Mouse (Mus musculus) liver (tissue): ENCODE measurements around the gene Pum1.
A peak's percentile ranks its signal among the peaks of the same experiment; 100 is the strongest.

Experiments
- DNase-seq: peaks from one replicate; pipeline ENCODE4 v3.0.0-alpha.2; 2020; ENCODE audit warnings: mixed read lengths

Gene Pum1

DNA sequence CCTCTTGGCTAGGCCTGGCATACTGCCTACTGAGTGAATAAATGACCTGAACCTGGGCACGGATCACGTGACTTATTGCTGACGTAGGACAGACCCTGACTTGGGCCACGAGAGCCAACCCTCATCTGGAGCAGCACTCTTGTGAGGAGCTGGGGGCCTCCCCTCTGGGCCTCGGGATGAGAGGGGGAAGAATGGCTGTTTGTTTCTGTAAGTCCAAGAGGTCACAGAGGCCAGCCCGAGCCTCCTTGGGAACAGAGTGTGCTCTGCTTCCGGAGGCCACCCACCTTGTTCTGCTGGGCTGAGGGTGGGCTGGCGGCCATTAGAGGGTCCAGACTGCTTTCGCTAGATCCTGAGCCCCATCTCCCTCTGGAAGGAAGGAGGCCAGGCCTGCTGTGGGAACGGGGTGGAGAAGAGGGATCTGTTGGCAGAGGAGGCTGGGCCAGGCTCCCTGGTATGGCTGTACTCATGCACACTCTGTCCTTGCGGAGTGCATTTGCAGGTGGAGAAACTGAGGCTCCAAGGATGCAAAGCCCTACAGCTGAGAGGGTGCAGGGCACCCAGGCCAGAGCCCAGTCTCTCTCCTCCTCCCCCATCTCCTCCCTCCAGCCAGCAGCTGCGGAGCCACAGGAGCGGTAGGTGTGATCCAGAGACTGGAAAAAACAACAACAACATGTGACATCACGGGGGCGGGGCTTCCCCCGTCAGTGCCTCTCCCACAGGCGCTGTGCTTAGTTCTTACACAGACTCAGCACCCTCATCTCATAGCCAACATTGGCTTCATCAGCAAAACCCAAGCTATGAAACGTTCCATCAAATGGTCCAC is 165.9 kb downstream of the Pum1 start:
- peak; percentile 53 for DNase-seq
